Mouse (Mus musculus) heart, adult 2 months (tissue): ENCODE results near the gene Aoah.

ENCODE experiments used
- CTCF ChIP-seq: fragments of 200-600 bp; IDR thresholded peaks from 2 replicates; pipeline ENCODE4 v1.8.1; 2022; ENCODE audit warnings: antibody characterized with exemption, mild to moderate bottlenecking, moderate library complexity
- EP300 ChIP-seq: fragments of 200-500 bp; IDR thresholded peaks from 2 replicates; pipeline ENCODE4 v1.6.1; 2011; ENCODE audit warnings: low read depth, low read length, control low read depth; ENCODE audit not compliant: insufficient read depth

GRCm38 (mm10) chr13:21033176-21033575, 239.3 kb downstream of the Aoah start:
- TF ChIP-seq CTCF, result no peak
- TF ChIP-seq EP300, result no peak
